Mouse (Mus musculus) spleen, adult 2 months (tissue): ENCODE results near the gene Rab14.

Experiments used
- CTCF ChIP-seq: fragments of 200-500 bp; IDR thresholded peaks from 2 replicates; pipeline ENCODE4 v1.5.1; 2011; ENCODE audit warnings: mild to moderate bottlenecking, inconsistent platforms; ENCODE audit not compliant: insufficient read depth, insufficient read length, insufficient replicate concordance; ENCODE audit errors: extremely low read depth
- POLR2A ChIP-seq: fragments of 200-500 bp; IDR thresholded peaks from 2 replicates; pipeline ENCODE4 v1.6.1; 2011; ENCODE audit warnings: low read depth, low read length, inconsistent platforms

GRCm38 (mm10) chr2:35153179-35153578 is 47.7 kb downstream of the Rab14 start:
- no peak for TF ChIP-seq CTCF
- TF ChIP-seq POLR2A, result no peak
